Mouse (Mus musculus) urinary bladder, adult 18-20 months (tissue): ENCODE data around the gene Tmem80.
A peak's percentile ranks its signal among the peaks of the same experiment; 100 is the strongest.

Experiments
- DNase-seq, 2 experiments: peaks; one replicate each; pipeline ENCODE4 v3.0.0; 2022; ENCODE audit warnings: low spot score in 2 of 2, mixed read lengths in 2 of 2

Tmem80 gene

DNA sequence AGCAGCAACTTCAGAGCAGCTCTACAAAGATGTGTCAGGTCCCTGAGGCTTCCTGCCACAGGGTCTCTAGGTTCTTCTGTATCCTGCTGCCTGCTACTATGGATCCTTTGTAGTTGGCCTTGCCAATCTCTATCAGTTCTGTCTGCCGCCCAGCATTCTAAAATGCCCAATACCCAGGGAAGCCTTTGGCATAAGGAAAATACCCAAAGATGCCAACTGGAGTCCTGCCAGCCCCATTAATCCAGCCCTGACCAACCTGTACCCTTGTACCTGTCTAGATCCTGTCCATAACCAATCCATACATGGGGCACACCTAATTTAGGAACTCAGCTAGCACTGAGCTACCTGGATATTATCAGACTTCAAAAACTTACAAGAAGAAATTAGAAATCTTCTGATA is 2.9 kb upstream of the Tmem80 start:
- no peak for DNase-seq

- peak in 1 of 2 experiments; percentile 23 for DNase-seq
Measured at GRCm38 (mm10) chr7:141326546-141327446, 743 bp upstream of the Tmem80 start.

- DNase-seq, result no peak
Measured at GRCm38 (mm10) chr7:141328373-141328990, 943 bp downstream of the Tmem80 start.

- no peak for DNase-seq
Measured at GRCm38 (mm10) chr7:141330706-141331105, 3.2 kb downstream of the Tmem80 start.

DNA sequence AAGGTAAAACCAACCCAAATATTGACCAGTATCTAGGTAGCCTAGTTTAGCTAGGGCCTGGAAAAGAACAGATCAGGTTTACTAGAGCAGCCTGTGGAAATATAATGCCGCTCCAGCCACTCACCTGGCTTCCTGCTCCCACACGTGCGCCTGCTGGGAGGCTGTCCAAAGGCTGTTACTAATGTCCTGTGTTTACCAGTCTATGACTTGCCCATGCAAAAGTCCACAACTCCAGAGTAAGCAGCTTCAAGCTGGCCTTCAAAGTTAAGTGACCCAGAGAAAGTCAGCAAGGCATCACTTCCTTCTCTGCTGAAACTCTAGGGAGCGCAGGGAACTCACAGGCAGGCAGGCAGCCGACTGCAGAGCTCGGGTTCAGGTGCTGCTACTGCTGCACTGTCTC is 4.5 kb downstream of the Tmem80 start:
- peak; percentile 22 to 47 for DNase-seq

DNA sequence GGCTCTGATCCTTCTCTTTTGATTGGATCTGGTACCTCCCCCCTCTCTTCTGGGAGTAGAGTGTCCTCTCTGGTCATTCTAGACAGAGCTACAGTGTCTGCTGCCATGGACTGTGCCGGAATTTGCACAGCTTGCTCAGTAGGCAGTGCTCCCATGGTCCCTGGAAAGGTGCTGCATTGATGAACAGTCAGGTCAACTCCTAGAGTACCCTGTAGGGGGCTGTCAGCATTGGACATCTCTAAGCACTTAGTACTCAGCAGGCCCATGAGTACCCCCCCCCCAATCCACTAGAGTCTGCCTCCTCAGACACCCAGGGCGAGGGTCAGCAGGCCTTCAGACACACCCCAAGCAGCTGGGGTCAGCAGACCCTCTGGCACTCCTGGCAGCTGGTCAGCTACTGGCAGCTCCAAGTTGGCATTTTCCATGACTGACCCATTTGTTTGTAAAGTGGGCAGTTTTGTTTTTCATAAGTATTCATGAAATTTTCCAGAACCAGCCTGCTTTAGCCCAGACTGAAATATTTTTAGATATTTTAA is 7.6 kb downstream of the Tmem80 start:
- no peak for DNase-seq

DNA sequence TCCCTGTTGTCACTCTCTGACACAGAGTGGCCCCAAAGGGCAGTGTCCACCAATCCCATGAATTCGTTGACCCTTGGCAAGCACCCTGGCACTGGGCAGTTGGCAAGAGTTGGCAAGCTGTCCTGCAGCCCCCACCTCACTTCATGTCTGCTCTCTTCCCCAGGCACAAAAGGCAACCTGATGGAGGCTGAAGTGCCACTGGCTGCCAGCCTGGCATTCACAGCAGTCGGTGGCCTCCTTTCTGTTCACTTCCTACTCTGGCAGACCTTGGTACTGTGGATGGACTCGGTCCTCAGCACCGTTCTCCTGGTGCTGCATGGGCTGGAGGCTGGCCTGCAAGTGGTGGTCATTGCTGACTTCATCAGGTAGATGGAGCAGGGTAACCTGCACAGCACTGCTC is 8.1 kb downstream of the Tmem80 start:
- no peak for DNase-seq

DNA sequence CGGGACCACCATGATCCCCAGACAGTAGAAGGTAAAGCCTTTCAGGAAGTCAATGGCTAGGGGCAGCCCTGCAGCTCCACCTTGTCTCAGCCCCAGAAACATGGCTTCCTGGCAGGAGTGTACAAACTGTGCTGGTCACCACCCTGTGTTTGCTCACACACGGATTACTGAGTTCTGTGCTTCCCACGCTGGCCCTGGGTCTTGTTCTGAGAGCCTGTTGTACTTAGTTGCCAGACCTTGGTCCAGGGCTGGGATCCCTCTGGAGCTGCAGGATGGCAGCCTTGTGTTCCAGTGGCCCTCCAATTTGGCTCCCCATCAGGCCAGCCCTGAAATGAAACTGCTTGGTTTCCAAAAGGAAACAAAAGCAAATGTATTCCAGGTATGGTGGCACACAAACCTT is 8.8 kb downstream of the Tmem80 start:
- DNase-seq, result no peak

GRCm38 (mm10) chr7:141337716-141338416 is 10.3 kb downstream of the Tmem80 start:
- no peak for DNase-seq

GRCm38 (mm10) chr7:141338576-141339131 is 11.1 kb downstream of the Tmem80 start, which contains the start of gene Eps8l2:
Eps8l2 (plus strand) TSS chr7:141338880.
- peak; percentile 81 to 85 for DNase-seq

GRCm38 (mm10) chr7:141339215-141339920 is 11.8 kb downstream of the Tmem80 start:
- peak in 1 of 2 experiments; percentile 48 for DNase-seq

DNA sequence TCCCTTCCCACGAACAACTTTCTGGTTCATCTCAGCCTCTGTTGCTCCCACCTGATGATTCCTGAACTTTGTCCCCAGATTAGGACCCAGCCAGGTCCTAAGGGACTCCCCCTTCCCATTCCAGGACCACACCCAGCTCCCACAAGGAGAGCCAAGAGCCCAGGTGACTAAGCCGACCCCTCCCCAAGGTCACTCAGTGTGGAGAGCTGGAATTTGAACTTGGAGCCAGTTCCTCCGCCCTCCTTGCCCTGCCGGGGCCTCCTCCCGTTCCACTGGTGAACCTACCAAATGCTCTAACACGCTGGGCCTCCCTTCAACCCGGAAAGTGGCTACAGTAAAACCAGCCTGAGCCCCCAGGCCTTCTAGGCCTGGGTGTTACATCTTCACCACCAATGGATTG is 12.5 kb downstream of the Tmem80 start:
- DNase-seq, result no peak

GRCm38 (mm10) chr7:141340476-141340875 is 12.9 kb downstream of the Tmem80 start:
- DNase-seq, result peak in 1 of 2 experiments; percentile 42

- no peak for DNase-seq
Measured at GRCm38 (mm10) chr7:141341689-141342226, 14.2 kb downstream of the Tmem80 start.

- no peak for DNase-seq
Measured at GRCm38 (mm10) chr7:141343230-141343629, 15.7 kb downstream of the Tmem80 start.

GRCm38 (mm10) chr7:141343696-141344095 is 16.2 kb downstream of the Tmem80 start:
- DNase-seq, result no peak

DNA sequence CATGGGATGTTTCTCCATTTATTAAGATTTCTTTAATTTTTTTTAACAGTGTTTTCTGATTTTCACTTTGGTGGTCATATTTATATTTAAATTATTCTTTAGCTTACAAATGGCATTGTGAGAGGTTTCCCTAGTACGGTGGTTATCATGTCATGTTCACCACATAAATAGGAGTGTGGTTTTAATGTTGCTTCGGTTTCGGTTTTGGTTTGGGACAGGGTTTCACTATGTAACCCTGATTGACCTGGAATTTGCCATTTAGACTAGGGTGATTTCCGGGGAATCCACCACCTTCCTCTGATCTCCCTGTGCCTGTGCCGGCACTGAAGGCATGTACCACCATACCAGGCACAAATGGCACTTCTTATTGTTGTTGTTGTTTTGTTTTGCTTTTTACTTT is 17.2 kb downstream of the Tmem80 start:
- DNase-seq, result no peak

- peak in 1 of 2 experiments; percentile 43 for DNase-seq
Measured at GRCm38 (mm10) chr7:141351061-141351460, 23.5 kb downstream of the Tmem80 start.

DNA sequence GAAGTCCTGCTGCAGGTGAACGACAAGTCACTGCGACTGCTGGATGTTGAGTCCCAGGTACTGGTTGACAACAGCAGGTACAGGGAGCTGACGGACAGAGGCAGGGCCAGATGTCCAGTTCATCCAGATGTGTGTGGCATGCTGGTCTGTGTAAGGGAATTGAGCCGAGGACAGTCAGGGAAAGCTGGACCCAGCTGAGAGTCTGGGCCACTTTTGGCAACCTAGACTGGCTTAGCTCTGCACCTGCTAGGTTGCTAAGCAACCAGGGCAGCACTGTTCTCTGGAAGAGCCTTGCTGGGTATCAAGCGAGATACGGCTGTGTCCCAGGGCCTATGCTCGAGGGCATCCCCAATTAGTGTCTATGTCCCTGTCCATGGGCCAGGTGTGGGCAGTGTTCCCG is 27.5 kb downstream of the Tmem80 start:
- DNase-seq, result no peak

DNA sequence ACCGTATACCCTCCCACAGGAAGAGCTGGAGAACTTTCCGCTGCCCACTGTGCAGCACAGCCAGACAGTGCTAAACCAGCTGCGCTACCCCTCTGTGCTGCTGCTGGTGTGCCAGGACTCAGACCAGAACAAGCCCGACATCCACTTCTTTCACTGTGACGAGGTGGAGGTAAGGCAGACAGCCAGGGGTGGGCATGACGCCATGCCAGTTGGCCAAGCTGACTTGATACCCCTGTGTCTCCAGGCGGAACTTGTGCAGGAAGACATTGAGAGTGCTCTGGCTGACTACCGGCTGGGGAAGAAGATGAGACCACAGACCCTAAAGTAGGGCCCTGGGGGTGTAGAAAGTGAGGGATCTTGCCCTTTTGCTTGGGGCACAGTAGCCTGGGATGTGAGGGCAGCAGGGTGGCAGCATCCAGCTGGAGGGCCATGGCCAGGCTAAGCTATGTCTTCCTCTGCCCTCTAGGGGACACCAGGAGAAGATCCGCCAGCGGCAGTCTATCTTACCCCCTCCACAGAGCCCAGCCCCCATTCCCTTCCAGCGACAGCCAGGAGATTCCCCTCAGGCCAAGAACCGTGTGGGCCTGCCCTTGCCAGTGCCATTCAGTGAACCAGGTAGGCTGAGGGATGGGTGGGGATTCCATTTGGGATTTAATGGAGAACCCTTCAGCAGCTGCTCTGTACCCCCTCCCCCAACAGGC is 28.2 kb downstream of the Tmem80 start:
- DNase-seq, result no peak
